Mouse (Mus musculus) right cerebral cortex, postnatal 14 days (tissue): ENCODE results near the gene Bpifa5.

Source experiments
- DNase-seq: peaks from one replicate; pipeline ENCODE4 v3.0.0; 2022

The Bpifa5 gene

DNA sequence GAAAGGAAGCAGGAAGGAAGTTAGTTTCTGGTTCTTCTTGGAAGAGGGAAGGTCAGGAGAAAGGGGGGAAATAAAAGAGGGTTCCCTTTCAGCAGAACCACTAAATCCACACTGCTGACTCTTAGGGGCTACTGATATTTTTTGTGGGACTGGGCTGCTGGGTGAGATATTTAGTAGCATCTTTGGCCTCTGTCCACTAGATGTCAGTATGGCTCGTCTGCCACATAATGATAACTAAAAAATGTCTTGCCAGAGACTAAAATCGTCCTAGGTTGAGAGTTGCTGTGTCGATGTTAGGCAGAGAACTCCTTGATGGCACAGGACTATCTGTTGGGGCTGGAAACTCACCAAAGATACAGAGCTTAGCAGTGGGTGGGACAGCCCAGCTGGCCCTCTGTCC lies 46.7 kb downstream of the Bpifa5 start:
- no peak for DNase-seq

DNA sequence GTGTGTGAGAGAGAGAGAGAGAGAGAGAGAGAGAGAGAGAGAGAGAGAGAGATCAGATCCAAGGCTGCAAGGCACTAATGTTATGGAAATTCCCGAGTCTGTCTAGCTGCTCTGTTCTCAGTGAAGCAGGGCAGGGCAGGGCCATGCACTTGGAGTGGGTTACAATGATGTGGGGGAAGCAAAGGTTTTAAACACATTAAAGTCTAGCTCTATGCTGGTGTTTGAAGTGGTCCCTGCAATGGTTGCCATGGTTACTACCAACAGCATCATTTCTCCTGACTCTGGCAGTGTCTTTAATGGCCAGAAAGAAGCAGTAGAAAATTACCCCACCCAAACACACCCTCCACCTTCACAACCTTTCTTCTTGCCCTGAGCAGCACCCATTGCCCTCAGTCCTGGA lies 48.7 kb downstream of the Bpifa5 start:
- DNase-seq: no peak

DNA sequence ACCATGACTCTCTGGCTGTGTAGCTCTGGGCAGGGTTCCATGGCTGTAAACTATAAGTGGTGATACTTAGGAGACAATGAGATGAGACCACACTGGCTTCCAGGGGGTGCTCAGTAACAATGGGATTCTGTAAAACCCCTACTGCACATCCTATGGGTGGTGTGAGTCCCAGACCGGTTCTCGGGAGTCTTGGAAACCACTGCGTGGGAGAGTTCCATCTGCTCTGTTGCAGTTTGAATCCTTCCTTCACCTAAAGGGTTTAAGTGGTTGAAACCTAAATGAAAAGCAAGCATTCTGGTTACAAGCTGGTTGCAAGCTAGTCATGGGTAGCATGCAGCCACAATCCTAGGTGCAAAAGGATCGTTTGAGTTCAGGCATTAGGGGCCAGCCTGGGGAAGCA lies 49.5 kb downstream of the Bpifa5 start:
- DNase-seq: peak; percentile 38

DNA sequence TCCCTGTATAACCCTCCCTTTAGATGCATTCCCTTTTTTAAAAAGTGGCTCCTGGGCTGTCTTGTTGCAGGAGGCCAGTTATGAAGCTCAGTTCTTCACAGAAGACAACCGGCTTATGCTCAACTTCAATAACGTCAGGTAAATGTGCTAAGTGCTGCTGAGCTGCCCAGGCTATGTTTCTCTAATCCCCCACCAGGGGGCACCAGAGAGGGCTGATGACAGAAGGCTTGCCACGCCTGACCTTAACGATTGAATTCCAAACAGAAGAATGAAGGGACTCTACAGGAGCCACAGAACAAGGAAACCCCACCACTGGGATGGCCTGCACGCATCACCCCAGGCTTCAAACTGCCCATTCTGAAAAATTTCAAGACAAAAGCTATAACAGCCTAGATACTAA lies 52.8 kb downstream of the Bpifa5 start:
- DNase-seq: peak; percentile 68
